Mouse (Mus musculus) thymus, adult 2 months (tissue): ENCODE measurements around the gene Tspan4.

Source experiments
- CTCF ChIP-seq: fragments of 200-500 bp; IDR thresholded peaks from 2 replicates; pipeline ENCODE4 v1.5.1; 2012; ENCODE audit warnings: mild to moderate bottlenecking, control low read depth, low read length, moderate library complexity, borderline replicate concordance; ENCODE audit not compliant: control insufficient read depth, poor library complexity, insufficient read depth; ENCODE audit errors: extremely low read depth
- POLR2A ChIP-seq: fragments of 200-500 bp; IDR thresholded peaks from 2 replicates; pipeline ENCODE4 v1.6.1; 2012; ENCODE audit warnings: mild to moderate bottlenecking, low read length, control low read depth, moderate library complexity; ENCODE audit not compliant: control insufficient read depth, poor library complexity, insufficient read depth; ENCODE audit errors: extremely low read depth

- no peak for TF ChIP-seq CTCF
- no peak for TF ChIP-seq POLR2A
Measured at GRCm38 (mm10) chr7:141431434-141432185, 43.4 kb upstream of the Tspan4 start.
